Mouse (Mus musculus): Measurements from ENCODE around the gene Tmed5.

DNA sequence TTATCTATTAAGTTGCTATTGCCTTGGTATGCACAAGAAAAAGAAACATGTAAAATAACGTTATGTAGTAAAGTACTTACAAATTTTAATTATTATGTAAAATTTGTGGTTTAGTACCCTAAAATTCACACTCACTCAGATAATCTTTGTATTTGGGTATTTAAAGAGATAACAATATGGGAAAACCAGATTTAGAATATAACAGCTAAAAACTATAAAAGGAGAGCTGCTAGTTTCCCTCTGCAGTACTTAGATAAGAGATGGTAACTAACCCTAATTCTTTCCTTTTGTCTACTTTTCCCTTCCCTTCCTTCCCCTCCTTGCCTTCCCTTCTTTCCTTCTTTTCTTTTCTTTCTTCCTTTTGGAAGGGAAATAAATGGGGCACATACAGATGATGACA, 20.2 kb upstream of the Tmed5 start:
- TF ChIP-seq POLR2A (IDR thresholded peaks at IDR 0.05; ENCODE audit: borderline replicate concordance, extremely low read depth, low read depth, low read length) = no peak
- TF ChIP-seq CTCF (IDR thresholded peaks at IDR 0.05; ENCODE audit: insufficient read depth, low read length) = no peak
